Mouse (Mus musculus) megakaryocyte, embryonic 14.5 days (primary cell): ENCODE data around the gene Zbtb20.

Source experiments
- FLI1 ChIP-seq: IDR thresholded peaks from 2 replicates; pipeline ENCODE4 v1.6.1; 2012; ENCODE audit warnings: low read length, inconsistent platforms, mixed read lengths
- GATA1 ChIP-seq: IDR thresholded peaks from 3 replicates; pipeline ENCODE4 v1.6.1; 2012; ENCODE audit warnings: mixed read lengths, low read length, inconsistent platforms, borderline replicate concordance

DNA sequence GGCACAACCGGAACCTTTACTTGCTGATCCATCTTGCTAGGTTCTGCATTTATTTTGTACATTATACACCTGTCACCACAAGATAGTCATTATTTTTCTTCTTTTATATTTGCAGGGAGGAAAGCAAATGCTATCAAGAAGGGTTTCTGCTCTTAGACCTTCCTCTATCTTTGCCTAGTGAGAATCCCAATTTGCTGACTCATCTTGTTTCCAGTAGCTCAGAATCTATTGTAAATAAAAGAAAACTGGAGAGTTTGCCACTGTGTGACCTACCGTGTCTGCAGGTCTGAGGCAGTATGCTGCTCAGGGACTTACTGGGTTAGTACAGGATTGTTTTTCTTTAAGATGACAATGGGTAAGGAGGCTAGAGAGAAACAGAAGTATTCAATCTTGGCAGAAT, 812.3 kb downstream of the Zbtb20 start:
- TF ChIP-seq FLI1 = no peak
- no peak for TF ChIP-seq GATA1
